Mouse (Mus musculus) megakaryocyte, embryonic 14.5 days (primary cell): Measurements from ENCODE around the gene Ahdc1.

Source experiments
- FLI1 ChIP-seq: IDR thresholded peaks from 2 replicates; pipeline ENCODE4 v1.6.1; 2012; ENCODE audit warnings: low read length, inconsistent platforms, mixed read lengths
- GATA1 ChIP-seq: IDR thresholded peaks from 3 replicates; pipeline ENCODE4 v1.6.1; 2012; ENCODE audit warnings: mixed read lengths, low read length, inconsistent platforms, borderline replicate concordance

DNA sequence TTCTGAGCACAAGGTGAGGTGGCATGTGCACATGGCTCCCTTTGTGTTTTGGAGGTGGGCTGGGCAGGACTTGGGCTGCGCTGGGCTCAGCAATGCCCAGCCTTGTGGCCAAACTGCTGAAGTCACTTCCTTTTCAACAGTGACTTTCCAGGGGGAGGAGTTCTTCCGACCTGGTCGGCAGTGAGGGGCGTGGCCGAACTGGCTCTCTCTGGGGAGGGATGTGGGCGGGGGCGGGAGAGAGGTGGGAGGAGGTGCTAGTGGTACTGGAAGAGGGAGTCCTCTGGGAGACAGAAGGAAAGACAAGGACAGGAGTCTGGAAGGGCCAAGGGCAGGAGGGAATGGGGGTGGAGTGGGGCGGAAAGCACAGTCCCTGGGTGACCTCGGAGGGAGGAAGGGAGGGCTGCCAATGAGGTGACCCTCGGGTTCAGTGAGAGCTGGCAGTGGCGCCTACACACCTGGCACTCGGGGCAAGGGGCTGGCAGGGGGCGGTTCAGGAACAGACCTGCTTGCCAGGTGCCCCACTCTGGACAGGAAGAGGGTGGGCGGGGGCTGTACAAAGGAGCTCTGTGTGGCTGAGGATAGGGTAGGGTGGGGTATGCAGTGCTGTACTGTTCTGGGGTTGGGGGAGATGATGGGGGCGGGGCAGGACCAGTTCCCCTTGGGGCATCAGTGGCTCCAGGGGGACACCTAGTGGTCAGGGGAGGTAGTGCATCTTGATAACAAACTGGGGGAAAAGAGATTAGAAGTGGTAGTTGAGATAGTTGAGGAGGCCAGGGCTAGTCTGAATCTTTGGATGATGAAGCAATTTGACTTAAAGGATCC is 45.2 kb downstream of the Ahdc1 start:
- TF ChIP-seq GATA1, result no peak
- TF ChIP-seq FLI1, result no peak
